Mouse (Mus musculus) cortical plate, adult 2 months (tissue): ENCODE measurements around the gene Eif5. TPM values are rescaled to one million over a fixed set of nuclear protein-coding genes. Genes with fewer than 3 reads are reported as not detected.
A peak's percentile ranks its signal among the peaks of the same experiment; 100 is the strongest.
"Not testable (repeated sequence)": the region's sequence is repeated elsewhere in the genome, so short reads cannot be mapped to it uniquely, and the experiment has no call there.

ENCODE experiments used
- H3K27ac ChIP-seq: fragments of 200-500 bp; 2 replicates; pipeline ENCODE4 v1.5.1; 2012; ENCODE audit warnings: low read length, control low read depth, inconsistent platforms; ENCODE audit not compliant: insufficient read depth
- H3K4me1 ChIP-seq: fragments of 200-500 bp; 2 replicates; pipeline ENCODE4 v1.6.1; 2011; ENCODE audit warnings: low read length; ENCODE audit not compliant: control insufficient read depth, insufficient read depth
- H3K4me3 ChIP-seq: fragments of 200-500 bp; 2 replicates; pipeline ENCODE4 v1.5.1; 2011; ENCODE audit warnings: mild to moderate bottlenecking, low read length, control low read depth; ENCODE audit not compliant: insufficient read depth
- CTCF ChIP-seq: fragments of 200-500 bp; IDR thresholded peaks from 2 replicates; pipeline ENCODE4 v1.5.1; 2011; ENCODE audit warnings: mild to moderate bottlenecking, control low read depth, low read length; ENCODE audit not compliant: insufficient read depth; ENCODE audit errors: extremely low read depth
- POLR2A ChIP-seq: fragments of 200-500 bp; IDR thresholded peaks from 2 replicates; pipeline ENCODE4 v1.6.1; 2011; ENCODE audit warnings: mild to moderate bottlenecking, low read length, control low read depth; ENCODE audit not compliant: insufficient read depth; ENCODE audit errors: extremely low read depth
- polyA plus RNA-seq: library from polyadenylated mRNA; depleted of rRNA; stranded (reverse); fragments of >200 nt; gene quantifications from 2 replicates; pipeline ENCODE4 v1.2.3, GENCODE M21; 2012

Gene Eif5
- polyA plus RNA-seq, 1 experiment: 149 TPM

- no peak for TF ChIP-seq CTCF
- TF ChIP-seq POLR2A: no peak
Measured at GRCm38 (mm10) chr12:111538292-111539040, 650 bp downstream of the Eif5 start.

DNA sequence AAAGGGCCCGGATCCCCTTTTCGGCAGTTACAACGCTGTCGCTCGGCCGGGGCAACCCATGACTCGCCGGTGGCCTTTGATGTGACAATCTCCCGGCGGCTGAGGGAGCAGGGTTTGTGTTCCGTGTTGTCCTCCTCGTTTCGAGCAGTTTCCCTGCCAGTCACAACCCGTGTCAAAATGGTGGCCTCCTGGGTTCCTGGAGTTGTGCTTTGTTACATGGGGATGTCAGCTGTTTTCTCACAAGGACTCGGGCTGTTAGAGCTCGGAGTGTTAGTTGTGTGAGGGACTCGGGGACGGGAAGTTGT, 1.2 kb downstream of the Eif5 start:
- Histone ChIP-seq H3K4me3 (peak overlapping the region; percentile 50), H3K27ac (peak overlapping the region; percentile 96), H3K4me1 (peaks cover 6% of the 10 kb centered on the region; the same call in 1 of the 2 replicates)
- TF ChIP-seq POLR2A (no peak), CTCF (no peak)

More at GRCm38 (mm10) chr12:111538292-111539040, 650 bp downstream of the Eif5 start:
- Histone ChIP-seq H3K27ac (peak overlapping the region; percentile 96), H3K4me1 (peaks cover 6% of the 10 kb centered on the region; the same call in 1 of the 2 replicates), H3K4me3 (peak overlapping the region; percentile 50)

DNA sequence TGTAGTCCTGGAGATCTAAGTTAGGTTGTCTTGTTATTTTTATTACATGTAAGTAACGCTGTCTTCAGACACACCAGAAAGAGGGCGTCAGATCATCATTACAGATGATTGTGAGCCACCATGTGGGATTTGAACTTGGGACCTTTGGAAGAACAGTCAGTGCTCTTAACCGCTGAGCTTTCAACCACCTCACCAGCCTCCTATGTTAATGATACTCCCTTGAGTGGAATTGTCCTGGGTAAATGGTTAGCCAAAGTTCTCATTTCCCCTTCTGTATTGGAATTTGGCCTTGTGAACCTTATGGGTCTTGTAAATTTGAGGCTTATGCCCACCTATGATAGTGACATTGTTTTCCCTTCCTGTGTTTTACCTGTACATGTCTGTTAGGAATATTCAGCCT, 9.3 kb downstream of the Eif5 start:
- Histone ChIP-seq H3K4me1 (no peaks in the 10 kb centered on the region; the same call in 1 of the 2 replicates), H3K27ac (no peak overlapping the region), H3K4me3 (no peak overlapping the region)
- no peak for TF ChIP-seq CTCF
- no peak for TF ChIP-seq POLR2A

DNA sequence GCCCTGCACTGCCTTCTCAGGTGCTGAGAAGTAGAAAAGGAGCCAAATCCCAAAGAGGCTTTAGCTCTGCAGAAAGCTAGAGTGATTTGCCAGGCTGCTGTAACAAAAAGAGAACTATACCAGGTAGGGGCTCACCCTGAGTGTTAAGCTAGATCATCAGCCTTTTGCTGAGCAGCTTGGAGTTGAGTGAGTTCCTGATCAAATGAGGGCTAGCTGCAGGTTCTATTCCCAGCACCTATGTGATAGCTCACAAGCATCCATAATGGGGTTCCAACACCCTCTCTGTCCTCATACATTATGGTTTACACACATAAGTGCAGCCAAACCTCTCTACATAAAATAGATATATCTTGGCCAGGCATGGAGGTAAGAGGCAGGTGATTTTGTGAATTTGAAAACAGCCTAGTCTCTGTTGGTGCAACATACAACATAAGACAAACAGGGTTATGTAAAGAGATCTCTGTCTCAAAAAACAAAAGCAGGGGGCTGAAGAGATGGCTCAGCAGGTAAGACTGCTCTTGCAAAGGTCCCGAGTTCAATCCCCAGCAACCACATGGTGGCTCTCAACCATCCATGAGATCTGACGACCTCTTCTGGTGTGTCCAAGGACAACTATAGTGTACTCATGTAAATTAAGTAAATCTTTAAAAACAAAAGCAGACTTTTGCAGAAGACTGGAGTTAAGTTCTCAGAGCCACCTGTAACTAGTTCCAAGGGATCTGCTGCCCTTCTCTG, 10.9 kb downstream of the Eif5 start:
- Histone ChIP-seq H3K4me1 (no peaks in the 10 kb centered on the region; the same call in 1 of the 2 replicates), H3K27ac (no peak overlapping the region), H3K4me3 (no peak overlapping the region)
- no peak for TF ChIP-seq CTCF
- TF ChIP-seq POLR2A: no peak

GRCm38 (mm10) chr12:111550679-111551078, 12.9 kb downstream of the Eif5 start:
- Histone ChIP-seq H3K27ac (no peak overlapping the region), H3K4me3 (no peak overlapping the region), H3K4me1 (no peaks in the 10 kb centered on the region; the same call in 1 of the 2 replicates)
- TF ChIP-seq CTCF: 0 out of 2 replicates have a peak, but pooled peaks have one; percentile 3
- no peak for TF ChIP-seq POLR2A

- H3K27ac ChIP-seq: no peak overlapping the region
- TF ChIP-seq POLR2A: no peak
- no peak for TF ChIP-seq CTCF
Measured at GRCm38 (mm10) chr12:111552342-111552741, 14.5 kb downstream of the Eif5 start.

GRCm38 (mm10) chr12:111555357-111555756, 17.5 kb downstream of the Eif5 start:
- H3K4me3 ChIP-seq: no peak overlapping the region
- no peak overlapping the region for H3K27ac ChIP-seq
- no peak for TF ChIP-seq POLR2A
- TF ChIP-seq CTCF: no peak
- no peaks in the 10 kb centered on the region for H3K4me1 ChIP-seq

More at GRCm38 (mm10) chr12:111552342-111552741, 14.5 kb downstream of the Eif5 start:
- Histone ChIP-seq H3K4me1 (no peaks in the 10 kb centered on the region), H3K4me3 (no peak overlapping the region)

GRCm38 (mm10) chr12:111555893-111556292, 18.1 kb downstream of the Eif5 start:
- H3K4me3 ChIP-seq, H3K4me1 ChIP-seq, H3K27ac ChIP-seq: not testable (repeated sequence)

- Histone ChIP-seq H3K27ac (no peak overlapping the region), H3K4me3 (no peak overlapping the region), H3K4me1 (peaks cover 1% of the 10 kb centered on the region; the same call in 1 of the 2 replicates)
- TF ChIP-seq CTCF (no peak), POLR2A (no peak)
Measured at GRCm38 (mm10) chr12:111557538-111557937, 19.7 kb downstream of the Eif5 start.

DNA sequence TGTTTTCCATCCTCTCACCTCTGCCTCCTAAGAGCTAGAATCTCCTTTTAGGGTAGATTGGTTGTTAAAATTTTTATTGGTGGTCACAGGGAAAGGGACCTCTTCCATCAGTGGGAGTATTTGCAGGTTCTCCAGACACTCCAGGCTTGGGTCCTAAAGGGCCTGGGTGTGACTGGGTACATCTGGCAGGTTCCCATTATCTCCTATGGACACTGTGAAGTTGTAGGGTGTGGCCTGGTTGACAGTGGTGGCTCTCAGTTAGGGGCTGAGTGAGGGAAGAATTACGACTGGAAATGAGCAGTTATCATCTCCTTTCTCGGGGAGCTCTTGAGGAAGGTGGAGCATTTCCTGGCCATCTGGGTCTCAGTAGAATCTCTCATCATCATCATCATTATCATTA, 20.8 kb downstream of the Eif5 start:
- no peak overlapping the region for H3K4me3 ChIP-seq
- H3K27ac ChIP-seq: no peak overlapping the region
- no peak for TF ChIP-seq POLR2A
- peaks cover 4% of the 10 kb centered on the region; the same call in 1 of the 2 replicates for H3K4me1 ChIP-seq
